Mouse (Mus musculus) thymus, adult 2 months (tissue): ENCODE data around the gene Ypel1.

ENCODE experiments used
- CTCF ChIP-seq: fragments of 200-500 bp; IDR thresholded peaks from 2 replicates; pipeline ENCODE4 v1.5.1; 2012; ENCODE audit warnings: mild to moderate bottlenecking, control low read depth, low read length, moderate library complexity, borderline replicate concordance; ENCODE audit not compliant: control insufficient read depth, poor library complexity, insufficient read depth; ENCODE audit errors: extremely low read depth
- POLR2A ChIP-seq: fragments of 200-500 bp; IDR thresholded peaks from 2 replicates; pipeline ENCODE4 v1.6.1; 2012; ENCODE audit warnings: mild to moderate bottlenecking, low read length, control low read depth, moderate library complexity; ENCODE audit not compliant: control insufficient read depth, poor library complexity, insufficient read depth; ENCODE audit errors: extremely low read depth

GRCm38 (mm10) chr16:17067552-17067951, 1.9 kb upstream of the Ypel1 start:
- no peak for TF ChIP-seq CTCF
- no peak for TF ChIP-seq POLR2A
